Mouse (Mus musculus) adrenal gland, postnatal 4 days (tissue): ENCODE measurements around the gene Podxl. TPM values are rescaled to one million over a fixed set of nuclear protein-coding genes. Genes with fewer than 3 reads are reported as not detected.

Source experiments
- DNase-seq, 2 experiments: peaks; one replicate each; pipeline ENCODE4 v3.0.0; 2021 to 2022; ENCODE audit warnings: low spot score in 2 of 2, mixed read lengths in 2 of 2
- total RNA-seq, 2 experiments: library from RNA; stranded (reverse); gene quantifications; 2 replicates each; pipeline ENCODE4 v1.2.3; 2021

Podxl gene
- total RNA-seq, 2 experiments from 2014 or later: 51.6 to 82.9 TPM

DNA sequence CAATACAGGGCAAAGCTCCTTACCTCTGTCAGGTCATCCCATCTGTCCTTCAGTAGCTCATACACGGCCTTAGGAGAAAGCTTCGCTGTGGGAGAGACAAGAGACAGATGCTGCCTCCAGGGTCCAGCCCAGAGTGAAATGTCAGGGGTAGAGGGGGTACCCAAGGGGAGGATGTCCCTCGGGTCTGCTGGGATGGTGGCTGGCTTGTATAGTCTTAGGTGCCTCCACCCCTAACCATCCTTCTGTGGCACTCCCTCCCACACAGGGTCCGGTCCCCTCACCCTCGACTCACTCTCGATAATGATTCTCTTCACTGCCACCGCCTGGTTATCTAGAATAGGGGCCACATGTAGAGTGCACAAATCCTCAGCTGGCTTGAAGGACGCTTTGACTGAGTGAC lies 39.1 kb downstream of the Podxl start:
- no peak for DNase-seq

GRCm38 (mm10) chr6:31524121-31524520 lies 39.7 kb downstream of the Podxl start:
- DNase-seq: no peak

DNA sequence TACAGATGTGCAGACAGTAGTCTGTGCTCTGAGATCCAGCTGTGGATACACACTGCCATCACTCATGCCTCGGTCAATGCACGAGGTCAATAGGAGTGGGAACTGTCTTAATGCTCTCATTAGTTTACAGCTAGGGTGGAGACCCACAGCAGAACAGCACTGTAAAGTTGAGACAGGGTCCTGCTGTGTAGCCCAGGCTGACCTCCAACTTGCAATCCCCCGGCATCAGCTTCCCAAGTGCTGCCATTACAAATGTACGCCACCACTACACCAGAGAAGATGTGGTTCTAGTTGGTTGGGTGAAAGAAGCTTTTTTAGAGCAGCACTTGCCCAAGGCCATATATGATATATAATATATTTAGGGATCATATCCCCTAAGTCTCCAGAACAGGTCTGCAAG lies 40.1 kb downstream of the Podxl start:
- DNase-seq: no peak

DNA sequence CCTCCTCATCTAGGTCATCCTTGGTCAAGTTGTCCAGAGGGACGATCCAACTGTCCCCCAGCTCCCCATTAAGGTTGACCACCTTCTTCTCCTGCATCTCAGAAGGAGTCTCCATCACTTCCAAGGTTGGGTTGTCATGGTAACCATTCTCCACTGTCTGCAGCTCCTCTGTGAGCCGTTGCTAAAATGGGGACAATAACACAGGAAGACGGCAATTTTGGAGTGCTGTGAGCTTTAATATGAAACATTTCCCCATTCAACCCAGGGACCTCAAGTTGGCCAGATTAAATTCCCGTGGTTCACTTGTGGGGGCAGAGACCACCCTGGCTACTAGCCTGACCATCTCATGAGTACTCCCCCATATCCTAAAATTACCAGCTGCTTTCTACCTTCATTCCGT lies 40.7 kb downstream of the Podxl start:
- DNase-seq: no peak

DNA sequence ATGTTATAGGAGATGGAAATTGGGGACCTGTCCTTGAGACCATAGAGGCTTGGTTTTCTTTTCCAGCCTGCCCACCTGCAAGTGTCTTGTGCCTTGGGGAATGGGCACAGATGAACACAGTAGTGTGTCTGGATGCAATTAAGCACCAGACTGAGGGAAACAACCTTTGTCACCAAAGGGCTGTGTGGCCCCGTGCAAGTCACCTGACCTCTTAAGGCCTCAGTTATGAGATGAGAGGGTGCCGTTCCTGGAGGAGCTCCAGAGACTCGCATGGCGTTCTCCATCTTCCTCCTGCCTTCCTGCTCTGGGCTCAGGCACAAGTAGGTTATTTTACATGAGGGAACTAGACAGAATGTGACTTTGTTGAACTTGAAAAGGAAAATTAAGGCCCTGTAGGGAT lies 41.3 kb downstream of the Podxl start:
- no peak for DNase-seq

GRCm38 (mm10) chr6:31521491-31522355 lies 42.1 kb downstream of the Podxl start:
- DNase-seq: no peak

DNA sequence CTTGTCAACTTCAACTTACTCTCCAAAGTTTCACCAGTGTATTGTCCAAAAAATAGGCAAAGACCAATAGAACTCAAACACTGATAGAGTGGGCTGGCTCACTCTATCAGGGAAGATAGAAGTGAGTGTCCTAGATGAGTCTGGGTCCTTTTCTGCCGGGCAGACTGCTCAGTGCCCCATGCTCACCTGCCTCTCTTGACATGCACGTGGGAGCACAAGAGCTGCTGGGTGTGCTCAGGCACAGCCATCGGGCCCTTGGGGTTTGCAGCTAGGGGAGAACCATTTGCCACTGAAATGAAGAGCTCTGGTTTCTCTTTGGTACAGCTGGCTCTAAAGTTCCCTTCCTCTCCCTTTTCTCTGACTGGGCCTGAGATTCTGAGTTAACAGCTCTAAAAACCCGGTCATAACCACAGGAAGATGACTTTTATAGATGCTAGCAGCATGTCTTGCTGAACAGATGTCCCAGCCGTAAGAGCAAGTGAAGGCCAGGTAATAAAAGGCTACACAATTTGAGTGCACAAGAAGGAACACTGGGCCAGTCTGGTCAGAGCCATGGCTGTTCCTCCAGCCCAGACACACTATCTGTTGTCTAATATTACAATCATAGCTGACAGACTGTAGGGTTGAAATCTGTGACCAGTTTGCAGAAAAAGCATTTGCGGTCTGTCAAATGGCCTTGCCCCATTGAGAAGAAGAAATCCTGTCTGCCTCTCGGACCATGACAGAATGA lies 43.1 kb downstream of the Podxl start:
- DNase-seq: no peak

DNA sequence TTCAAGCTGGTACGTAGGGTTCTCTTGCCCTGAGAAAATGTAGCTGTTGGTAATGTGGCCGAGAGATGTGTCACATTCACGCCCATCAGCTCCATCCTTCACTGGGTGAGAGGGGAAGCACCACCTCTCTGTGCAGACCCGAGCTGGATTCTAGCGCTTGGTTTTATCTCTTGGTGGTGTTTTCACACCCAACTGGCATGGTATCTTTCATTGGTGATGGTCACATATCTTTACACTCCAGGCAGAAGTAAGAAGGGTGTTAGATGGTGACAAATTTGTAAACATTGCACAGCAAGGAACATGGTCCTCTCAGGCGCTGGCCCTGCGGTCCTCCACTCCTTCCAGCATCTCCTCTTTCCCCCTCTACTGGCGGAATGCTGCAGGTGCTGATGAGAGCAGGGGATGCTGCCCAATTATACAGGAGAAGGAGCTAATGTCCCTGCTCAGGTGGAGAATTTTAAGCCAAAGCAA lies 44.7 kb downstream of the Podxl start:
- DNase-seq: no peak

- DNase-seq: no peak
These were observed 45.5 kb downstream of the Podxl start for GRCm38 (mm10) chr6:31518338-31518698.

DNA sequence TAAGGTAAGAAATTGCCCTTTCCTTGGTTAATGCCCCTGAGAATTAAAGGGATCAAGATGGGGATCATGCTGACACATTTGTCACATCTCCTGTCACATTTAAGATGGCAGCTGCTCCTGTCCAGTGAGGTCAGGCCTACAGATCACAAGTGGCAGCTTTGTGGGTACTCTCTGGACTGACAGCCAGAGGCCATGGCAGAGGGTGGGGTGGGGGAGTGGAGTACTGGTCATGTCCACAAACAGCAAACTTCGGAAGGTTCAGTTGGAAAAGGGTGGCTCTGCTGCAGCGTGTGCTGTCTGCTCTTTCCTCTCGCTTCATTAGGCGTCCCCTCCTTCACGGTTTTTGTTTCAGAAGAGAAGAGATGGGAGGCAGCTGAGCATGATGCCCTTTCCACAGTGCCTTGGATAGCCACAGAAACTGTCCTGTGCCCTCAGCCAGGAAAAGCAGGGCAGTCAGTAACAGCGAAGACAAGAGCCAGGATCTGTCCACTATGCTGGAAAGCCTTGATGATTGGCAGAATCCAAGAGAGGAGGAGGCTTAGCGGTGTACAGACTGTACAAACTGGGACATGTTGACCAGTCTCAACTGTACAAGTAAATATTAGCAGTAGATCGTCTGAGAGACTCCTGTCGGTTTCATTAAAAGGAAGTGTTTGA lies 46.0 kb downstream of the Podxl start:
- DNase-seq: no peak

- DNase-seq: no peak
These were observed 50.1 kb downstream of the Podxl start for GRCm38 (mm10) chr6:31513726-31514125.

- no peak for DNase-seq
These were observed 61.2 kb downstream of the Podxl start for GRCm38 (mm10) chr6:31502614-31503013.

GRCm38 (mm10) chr6:31500691-31501090 lies 63.1 kb downstream of the Podxl start:
- no peak for DNase-seq

- no peak for DNase-seq
These were observed 63.5 kb downstream of the Podxl start for GRCm38 (mm10) chr6:31500260-31500659.

DNA sequence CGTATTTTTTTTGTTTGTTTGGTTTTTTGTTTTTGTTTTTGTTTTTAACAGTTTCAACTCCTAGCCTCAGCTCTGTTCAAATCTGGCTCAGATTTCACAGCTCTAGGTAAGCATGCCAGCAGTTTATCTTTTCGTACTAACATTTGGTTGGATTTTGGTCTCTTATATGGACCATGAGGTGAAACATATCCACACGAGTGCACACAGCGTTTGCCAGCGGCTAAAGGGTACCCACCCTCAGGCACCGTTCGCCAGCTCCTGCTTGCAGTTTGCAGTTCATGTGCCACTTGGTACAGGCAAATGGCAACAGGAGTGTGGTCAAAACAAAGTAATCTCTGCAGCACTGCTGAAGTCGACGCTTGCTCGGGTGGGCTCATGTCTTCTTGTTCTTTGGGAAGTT lies 63.9 kb downstream of the Podxl start:
- no peak for DNase-seq

- no peak for DNase-seq
These were observed 67.6 kb downstream of the Podxl start for GRCm38 (mm10) chr6:31496227-31496626.

DNA sequence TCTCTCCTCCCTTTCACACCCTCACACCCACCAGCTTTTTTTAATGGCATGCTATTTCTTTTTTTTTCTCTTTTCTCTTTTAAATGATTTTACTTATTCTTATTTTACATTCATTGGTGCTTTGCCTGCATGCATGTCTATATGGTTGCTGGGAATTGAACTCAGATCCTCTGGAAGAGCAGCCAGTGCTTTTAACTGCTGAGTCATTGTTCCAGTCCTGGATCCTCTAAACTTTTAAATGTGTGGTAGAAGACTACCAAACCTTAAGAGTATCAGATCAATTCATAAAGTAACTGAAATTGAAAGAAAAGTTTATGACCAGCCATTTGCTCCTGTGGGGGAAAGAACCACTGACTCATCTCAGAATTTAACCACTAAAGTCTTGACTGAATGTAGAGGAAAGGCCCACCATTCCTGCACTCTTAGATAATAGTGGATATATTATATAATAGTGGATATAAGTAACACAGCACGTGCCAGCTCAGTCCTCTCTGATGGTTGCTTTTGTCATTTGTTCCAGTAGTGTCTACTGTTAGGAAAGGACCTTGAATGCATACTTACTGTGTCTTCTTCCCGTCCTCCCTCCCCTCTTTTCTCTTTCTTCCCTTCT lies 68.6 kb downstream of the Podxl start:
- DNase-seq: no peak

DNA sequence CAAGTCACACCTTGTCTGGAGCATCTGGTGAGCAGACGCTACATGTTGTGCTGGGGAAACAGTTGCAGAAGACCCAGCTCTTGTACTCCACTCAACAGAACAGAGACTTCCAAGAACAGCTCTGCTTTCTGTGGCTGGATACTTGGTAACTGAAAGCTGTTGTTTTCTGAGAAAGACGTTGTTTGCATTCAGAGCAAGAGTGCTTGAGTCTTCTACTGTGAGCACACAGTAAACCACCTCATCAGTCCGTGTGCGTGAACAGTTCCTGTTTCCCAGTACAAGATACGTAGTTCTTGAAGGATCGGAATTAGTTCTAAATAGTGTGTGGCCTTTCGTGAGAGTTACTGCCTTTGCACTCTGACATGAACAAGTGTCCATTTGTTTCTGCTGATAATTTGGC lies 73.8 kb downstream of the Podxl start:
- no peak for DNase-seq

- DNase-seq: no peak
These were observed 77.2 kb downstream of the Podxl start for GRCm38 (mm10) chr6:31486601-31487000.

- DNase-seq: no peak
These were observed 83.8 kb downstream of the Podxl start for GRCm38 (mm10) chr6:31480008-31480407.

DNA sequence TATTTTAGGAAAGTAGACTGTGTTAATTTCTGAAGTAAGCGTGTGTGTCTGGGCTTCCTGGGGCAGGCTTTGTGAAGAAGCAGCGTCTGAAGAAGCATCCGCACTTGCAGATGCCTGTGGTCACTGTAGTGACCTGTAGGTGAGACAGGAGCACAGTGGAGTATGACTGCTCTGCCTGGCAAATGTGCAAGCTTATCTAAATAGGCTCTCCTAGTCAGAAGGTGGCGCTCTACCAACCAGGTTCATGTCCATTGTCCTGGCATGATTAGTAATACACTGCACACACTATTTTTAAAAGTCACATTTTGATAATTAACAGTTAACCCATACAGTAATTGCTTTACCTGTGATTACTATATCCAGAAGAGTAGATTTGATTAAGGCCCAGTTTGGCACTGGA lies 85.6 kb downstream of the Podxl start:
- no peak for DNase-seq
